Mouse (Mus musculus) megakaryocyte, embryonic 14.5 days (primary cell): ENCODE data around the gene Pfas. TPM values are rescaled to one million over a fixed set of nuclear protein-coding genes. Genes with fewer than 3 reads are reported as not detected.
"Not testable (repeated sequence)": the region's sequence is repeated elsewhere in the genome, so short reads cannot be mapped to it uniquely, and the experiment has no call there.

Experiments
- H3K27me3 ChIP-seq: replicated peaks from 2 replicates; pipeline ENCODE3; 2012; ENCODE audit warnings: inconsistent platforms
- H3K36me3 ChIP-seq: replicated peaks from 2 replicates; pipeline ENCODE3; 2012; ENCODE audit warnings: low read length, inconsistent platforms, mixed read lengths
- H3K4me1 ChIP-seq: 2 replicates; pipeline ENCODE4 v1.6.1; 2012; ENCODE audit warnings: inconsistent platforms
- H3K4me3 ChIP-seq: replicated peaks from 2 replicates; pipeline ENCODE3; 2012; ENCODE audit warnings: moderate library complexity, mild to moderate bottlenecking, inconsistent platforms
- H3K9me3 ChIP-seq: 2 replicates; pipeline ENCODE4 v1.6.1; 2012; ENCODE audit warnings: inconsistent platforms
- FLI1 ChIP-seq: IDR thresholded peaks from 2 replicates; pipeline ENCODE4 v1.6.1; 2012; ENCODE audit warnings: low read length, inconsistent platforms, mixed read lengths
- GATA1 ChIP-seq: IDR thresholded peaks from 3 replicates; pipeline ENCODE4 v1.6.1; 2012; ENCODE audit warnings: mixed read lengths, low read length, inconsistent platforms, borderline replicate concordance
- polyA plus RNA-seq: library from polyadenylated mRNA; stranded (reverse); fragments of >175 nt; gene quantifications from 2 replicates; pipeline ENCODE4 v1.2.3, GENCODE M21; 2012; ENCODE audit warnings: low replicate concordance; ENCODE audit not compliant: insufficient read depth

The Pfas gene
- polyA plus RNA-seq, 1 experiment, result 5.5 TPM

GRCm38 (mm10) chr11:68946001-68946400 is 62.3 kb downstream of the Pfas start:
- TF ChIP-seq FLI1 (no peak), GATA1 (no peak)
- Histone ChIP-seq H3K4me1 (peaks cover 6% of the 10 kb centered on the region), H3K9me3 (peaks cover 8% of the 10 kb centered on the region; the same call in 1 of the 2 replicates), H3K4me3 (no peak overlapping the region), H3K36me3 (peaks cover 5% of the 10 kb centered on the region), H3K27me3 (peaks cover 28% of the 10 kb centered on the region)

- TF ChIP-seq GATA1 (no peak), FLI1 (no peak)
- peaks cover 11% of the 10 kb centered on the region for H3K4me1 ChIP-seq
Measured at GRCm38 (mm10) chr11:68945245-68945644, 63.0 kb downstream of the Pfas start.

GRCm38 (mm10) chr11:68942731-68943130 is 65.5 kb downstream of the Pfas start:
- Histone ChIP-seq H3K27me3 (peaks cover 23% of the 10 kb centered on the region), H3K36me3 (peaks cover 5% of the 10 kb centered on the region), H3K4me1 (peaks cover 24% of the 10 kb centered on the region), H3K9me3 (peaks cover 8% of the 10 kb centered on the region; the same call in 1 of the 2 replicates), H3K4me3 (no peak overlapping the region)
- TF ChIP-seq GATA1, result no peak
- TF ChIP-seq FLI1, result no peak

More at GRCm38 (mm10) chr11:68945245-68945644, 63.0 kb downstream of the Pfas start:
- Histone ChIP-seq H3K27me3 (peaks cover 28% of the 10 kb centered on the region), H3K36me3 (peaks cover 5% of the 10 kb centered on the region), H3K4me3 (no peak overlapping the region), H3K9me3 (peaks cover 8% of the 10 kb centered on the region; the same call in 1 of the 2 replicates)

- Histone ChIP-seq H3K4me1 (peaks cover 20% of the 10 kb centered on the region), H3K4me3 (peak overlapping the region; percentile 90), H3K27me3 (peaks cover 8% of the 10 kb centered on the region), H3K9me3 (peaks cover 8% of the 10 kb centered on the region; the same call in 1 of the 2 replicates), H3K36me3 (peaks cover 5% of the 10 kb centered on the region)
- TF ChIP-seq FLI1, result no peak
- no peak for TF ChIP-seq GATA1
Measured at GRCm38 (mm10) chr11:68940516-68940915, 67.7 kb downstream of the Pfas start.

- peaks cover 5% of the 10 kb centered on the region; the same call in 1 of the 2 replicates for H3K9me3 ChIP-seq
- peak overlapping the region; percentile 90 for H3K4me3 ChIP-seq
- peaks cover 6% of the 10 kb centered on the region for H3K27me3 ChIP-seq
- peaks cover 22% of the 10 kb centered on the region for H3K4me1 ChIP-seq
- peaks cover 2% of the 10 kb centered on the region for H3K36me3 ChIP-seq
- TF ChIP-seq GATA1, result no peak
- TF ChIP-seq FLI1, result no peak
Measured at GRCm38 (mm10) chr11:68939451-68940304, 68.6 kb downstream of the Pfas start.

GRCm38 (mm10) chr11:68936951-68937350 is 71.3 kb downstream of the Pfas start:
- peaks cover 27% of the 10 kb centered on the region for H3K4me1 ChIP-seq
- H3K9me3 ChIP-seq, H3K4me3 ChIP-seq, H3K27me3 ChIP-seq, H3K36me3 ChIP-seq: not testable (repeated sequence)

Other genes with a start within 250 kb of the Pfas start
- gene Ndel1, start 136.6 kb downstream of the Pfas start, polyA plus RNA-seq, result 38.9 and 102 TPM in 2 replicates
- not detected in 2 replicates for gene Rnf222, start 119.9 kb downstream of the Pfas start, polyA plus RNA-seq
- 56.9 and 116 TPM in 2 replicates for gene Rpl26, start 106.9 kb downstream of the Pfas start, polyA plus RNA-seq
- not detected in 2 replicates for gene Odf4, start 81.4 kb downstream of the Pfas start, polyA plus RNA-seq
- not detected in 2 replicates for gene Arhgef15, start 51.0 kb downstream of the Pfas start, polyA plus RNA-seq
- gene Slc25a35, start 40.3 kb downstream of the Pfas start, polyA plus RNA-seq, result 3.0 TPM in 1 of 2 replicates, not detected in the other
- gene Rangrf, start 33.3 kb downstream of the Pfas start, polyA plus RNA-seq, result 3.1 and 6.1 TPM in 2 replicates
- gene Ctc1, start 7.5 kb upstream of the Pfas start, polyA plus RNA-seq, result 21.0 and 56.5 TPM in 2 replicates
- 41.3 and 65.2 TPM in 2 replicates for gene Aurkb, start 37.2 kb upstream of the Pfas start, polyA plus RNA-seq
- 60.9 and 88.1 TPM in 2 replicates for gene Borcs6, start 51.3 kb upstream of the Pfas start, polyA plus RNA-seq
- 40.2 and 62.0 TPM in 2 replicates for gene Tmem107, start 62.3 kb upstream of the Pfas start, polyA plus RNA-seq
- 61.5 and 159 TPM in 2 replicates for gene Vamp2, start 80.0 kb upstream of the Pfas start, polyA plus RNA-seq
- 42.3 and 83.5 TPM in 2 replicates for gene Per1, start 86.8 kb upstream of the Pfas start, polyA plus RNA-seq
- gene Hes7, start 111.9 kb upstream of the Pfas start, polyA plus RNA-seq, result 7.5 and 44.1 TPM in 2 replicates
- 1.3 and 13.9 TPM in 2 replicates for gene 9130213A22Rik, start 114.1 kb upstream of the Pfas start, polyA plus RNA-seq
- not detected in 2 replicates for gene Aloxe3, start 117.4 kb upstream of the Pfas start, polyA plus RNA-seq
- gene Alox12b, start 148.5 kb upstream of the Pfas start, polyA plus RNA-seq, result not detected in 2 replicates
- gene Alox8, start 189.4 kb upstream of the Pfas start, polyA plus RNA-seq, result not detected in 2 replicates
- gene Gucy2e, start 228.6 kb upstream of the Pfas start, polyA plus RNA-seq, result 0.07 and 0.38 TPM in 2 replicates